Mouse (Mus musculus) spleen, adult 2 months (tissue): ENCODE results near the gene Rplp2.

Source experiments
- CTCF ChIP-seq: fragments of 200-500 bp; IDR thresholded peaks from 2 replicates; pipeline ENCODE4 v1.5.1; 2011; ENCODE audit warnings: mild to moderate bottlenecking, inconsistent platforms; ENCODE audit not compliant: insufficient read depth, insufficient read length, insufficient replicate concordance; ENCODE audit errors: extremely low read depth
- POLR2A ChIP-seq: fragments of 200-500 bp; IDR thresholded peaks from 2 replicates; pipeline ENCODE4 v1.6.1; 2011; ENCODE audit warnings: low read depth, low read length, inconsistent platforms

DNA sequence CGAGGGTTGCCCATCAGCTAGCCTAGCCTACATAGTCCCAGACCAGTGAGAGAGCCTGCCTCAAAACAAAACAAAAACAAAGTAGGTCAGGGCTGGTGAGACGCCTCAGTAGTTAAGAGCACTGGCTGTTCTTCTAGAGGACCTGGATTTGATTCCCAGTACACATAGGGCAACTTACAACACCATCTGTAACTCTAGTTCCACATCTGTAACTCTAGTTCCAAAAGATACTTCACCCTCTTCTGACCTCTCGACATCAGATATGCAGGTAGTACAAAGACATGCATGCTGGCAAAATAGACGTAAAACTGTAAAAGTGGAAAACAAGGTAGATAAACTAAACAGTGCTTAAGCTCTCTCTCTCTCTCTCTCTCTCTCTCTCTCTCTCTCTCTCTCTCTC, 23.4 kb upstream of the Rplp2 start:
- TF ChIP-seq POLR2A = no peak
- no peak for TF ChIP-seq CTCF
